Mouse (Mus musculus) CH12.LX (cell line): ENCODE measurements at regions not wholly inside any gene's neighbourhood (a gene's known extent, or its start where the extent isn't known, plus 50 kb on each side); places are given as distances from the start of the nearest gene placed in this dataset.

ENCODE experiments used
- DNase-seq: peaks from one replicate; pipeline ENCODE4 v3.0.0-alpha.2; 2013; ENCODE audit errors: extremely low read depth
- H3K27ac ChIP-seq: 2 replicates; pipeline ENCODE4 v1.5.1; 2012; ENCODE audit warnings: low read depth, mild to moderate bottlenecking, control low read depth, moderate library complexity; ENCODE audit not compliant: insufficient read depth
- H3K27me3 ChIP-seq: replicated peaks from 2 replicates; pipeline ENCODE3; 2012; ENCODE audit warnings: inconsistent platforms
- H3K36me3 ChIP-seq, 2 experiments: replicated peaks in 1 of 2; 2 replicates each; pipeline versions ENCODE3 to v1.6.1; 2012; ENCODE audit warnings: inconsistent platforms in 1 of 2, low read length in 1 of 2, mild to moderate bottlenecking in 1 of 2, mixed read lengths in 1 of 2, moderate library complexity in 1 of 2; ENCODE audit not compliant: control insufficient read depth in 1 of 2, insufficient read depth in 1 of 2
- H3K4me1 ChIP-seq, 2 experiments: 2 replicates each; pipeline ENCODE4 v1.6.1; 2012; ENCODE audit warnings: inconsistent platforms in 1 of 2, moderate library complexity in 1 of 2; ENCODE audit not compliant: insufficient read depth in 2 of 2, control insufficient read depth in 1 of 2
- H3K4me2 ChIP-seq: 2 replicates; pipeline ENCODE4 v1.6.1; 2012; ENCODE audit warnings: low read depth, mild to moderate bottlenecking, control low read depth; ENCODE audit not compliant: poor library complexity, insufficient read depth, severe bottlenecking
- H3K4me3 ChIP-seq, 3 experiments: fragments of 150-350 bp in 1 of 3; sonication (generic) in 1 of 3; replicated peaks in 1 of 3; 2 replicates each; pipeline versions ENCODE3 to v1.5.1; 2011 to 2012; ENCODE audit warnings: low read depth in 2 of 3, low read length in 2 of 3, mild to moderate bottlenecking in 2 of 3, moderate library complexity in 2 of 3, control low read depth in 1 of 3, improper control_type of control experiment in 1 of 3, inconsistent platforms in 1 of 3, mixed read lengths in 1 of 3; ENCODE audit not compliant: poor library complexity in 1 of 3
- H3K79me2 ChIP-seq: replicated peaks from 2 replicates; pipeline ENCODE4 v1.6.1; 2012; ENCODE audit warnings: mild to moderate bottlenecking, moderate library complexity; ENCODE audit not compliant: control insufficient read depth, poor library complexity, insufficient read depth, severe bottlenecking; ENCODE audit errors: extremely low read depth
- H3K9ac ChIP-seq: 2 replicates; pipeline ENCODE4 v1.6.1; 2012; ENCODE audit warnings: low read depth, mild to moderate bottlenecking, control low read depth, moderate library complexity; ENCODE audit not compliant: insufficient read depth
- H3K9me3 ChIP-seq: replicated peaks from 2 replicates; pipeline ENCODE3; 2012; ENCODE audit warnings: low read length, inconsistent platforms, mixed read lengths
- CHD1 ChIP-seq: IDR thresholded peaks from 2 replicates; pipeline ENCODE4 v1.6.1; 2012; ENCODE audit warnings: low read depth, low read length, improper control_type of control experiment, inconsistent platforms
- CTCF ChIP-seq, 2 experiments: IDR thresholded peaks in 1 of 2; conservative IDR thresholded peaks in 1 of 2; 2 replicates each; pipeline ENCODE4 v1.5.1; 2011 to 2012; ENCODE audit warnings: low read depth in 2 of 2, low read length in 2 of 2, improper control_type of control experiment in 1 of 2, inconsistent platforms in 1 of 2, mild to moderate bottlenecking in 1 of 2, moderate library complexity in 1 of 2
- EP300 ChIP-seq: IDR thresholded peaks from 2 replicates; pipeline ENCODE4 v1.6.1; 2011; ENCODE audit warnings: low read length, improper control_type of control experiment
- ETS1 ChIP-seq: conservative IDR thresholded peaks from 2 replicates; pipeline ENCODE4 v1.6.1; 2012; ENCODE audit warnings: low read depth, mild to moderate bottlenecking, inconsistent platforms, low read length, improper control_type of control experiment, moderate library complexity
- JUN ChIP-seq: IDR thresholded peaks from 2 replicates; pipeline ENCODE4 v1.6.1; 2011; ENCODE audit warnings: low read depth, mild to moderate bottlenecking, low read length, improper control_type of control experiment, moderate library complexity; ENCODE audit not compliant: insufficient read depth
- MEF2A ChIP-seq: IDR thresholded peaks from 2 replicates; pipeline ENCODE4 v1.6.1; 2014; ENCODE audit warnings: low read depth, mild to moderate bottlenecking, inconsistent platforms, low read length, improper control_type of control experiment, borderline replicate concordance
- MXI1 ChIP-seq: IDR thresholded peaks from 2 replicates; pipeline ENCODE4 v1.6.1; 2011; ENCODE audit warnings: mild to moderate bottlenecking, low read depth, low read length, improper control_type of control experiment
- MYC ChIP-seq: IDR thresholded peaks from 2 replicates; pipeline ENCODE4 v1.6.1; 2011; ENCODE audit warnings: low read depth, mild to moderate bottlenecking, improper control_type of control experiment, low read length
- NELFE ChIP-seq: IDR thresholded peaks from 2 replicates; pipeline ENCODE4 v1.6.1; 2011; ENCODE audit warnings: low read depth, low read length, improper control_type of control experiment
- POLR2AphosphoS2 ChIP-seq: IDR thresholded peaks from 2 replicates; pipeline ENCODE4 v1.6.1; 2011; ENCODE audit warnings: low read depth, low read length, improper control_type of control experiment
- SMC3 ChIP-seq: IDR thresholded peaks from 2 replicates; pipeline ENCODE4 v1.6.1; 2011; ENCODE audit warnings: low read depth, low read length, improper control_type of control experiment
- TCF12 ChIP-seq: IDR thresholded peaks from 2 replicates; pipeline ENCODE4 v1.6.1; 2014; ENCODE audit warnings: low read depth, mild to moderate bottlenecking, inconsistent platforms, low read length, improper control_type of control experiment
- ZC3H11A ChIP-seq: IDR thresholded peaks from 2 replicates; pipeline ENCODE4 v1.6.1; 2012; ENCODE audit warnings: low read depth, mild to moderate bottlenecking, inconsistent platforms, low read length, improper control_type of control experiment
- ZMIZ1 ChIP-seq: IDR thresholded peaks from 2 replicates; pipeline ENCODE4 v1.6.1; 2012; ENCODE audit warnings: low read depth, mild to moderate bottlenecking, inconsistent platforms, low read length, improper control_type of control experiment
- ZNF384 ChIP-seq: IDR thresholded peaks from 2 replicates; pipeline ENCODE4 v1.6.1; 2012; ENCODE audit warnings: low read depth, low read length, improper control_type of control experiment, inconsistent platforms
- dilution Hi-C: fragments of 300-500 bp; cut with MboI; formaldehyde crosslinking; loops from 2 replicates; pipeline ENCODE4 v1.14.3; 2020; ENCODE audit warnings: low sequenced_read_pairs; ENCODE audit not compliant: extremely low pct_unique_long_range_greater_than_20kb, extremely low pct_ligation_motif_present
- in situ Hi-C: fragments of 300-500 bp; cut with MboI; formaldehyde crosslinking; loops from 3 replicates; pipeline ENCODE4 v1.14.3; 2019; ENCODE audit warnings: low sequenced_read_pairs, low pct_ligation_motif_present, low pct_unique_long_range_greater_than_20kb, mixed read lengths

GRCm38 (mm10) chr4:26637859-26638258 lies 291.2 kb upstream of the Manea start:
- H3K79me2 ChIP-seq: no peaks in the 10 kb centered on the region
- no peak overlapping the region for H3K4me2 ChIP-seq
- H3K4me1 ChIP-seq: no peaks in the 10 kb centered on the region
- H3K9me3 ChIP-seq: no peaks in the 10 kb centered on the region
- in situ Hi-C loops: no loop called here
- no peak for TF ChIP-seq MXI1
- TF ChIP-seq CHD1: no peak
- TF ChIP-seq JUN: no peak
- no peak for TF ChIP-seq SMC3
- no peak for TF ChIP-seq TCF12
- no peak for TF ChIP-seq MYC
- TF ChIP-seq NELFE: no peak
- H3K4me3 ChIP-seq: no peak overlapping the region
- H3K27ac ChIP-seq: no peak overlapping the region
- DNase-seq: no peak
- dilution Hi-C loops: no loop called here
- no peak overlapping the region for H3K9ac ChIP-seq
- H3K36me3 ChIP-seq: no peaks in the 10 kb centered on the region
- H3K27me3 ChIP-seq: no peaks in the 10 kb centered on the region

- no peaks in the 10 kb centered on the region for H3K27me3 ChIP-seq
- peak; percentile 34; the same call in 1 of the 2 replicates for TF ChIP-seq ETS1
- TF ChIP-seq EP300: peak; percentile 40; the same call in 1 of the 2 replicates
- TF ChIP-seq POLR2AphosphoS2: no peak
- TF ChIP-seq ZC3H11A: no peak
- no peak for TF ChIP-seq CTCF (conservative IDR thresholded peaks at IDR 0.05 in 1 of 2, IDR thresholded peaks at IDR 0.05 in 1 of 2; ENCODE audit: low read depth in 2 of 2, low read length in 2 of 2)
- peak; percentile 76 for TF ChIP-seq ZNF384
- no peak for TF ChIP-seq JUN
- TF ChIP-seq MEF2A: peak; percentile 42; the same call in 1 of the 2 replicates
- no peak for TF ChIP-seq ZMIZ1
- TF ChIP-seq, all 38 proteins: peak for 4
- Histone ChIP-seq H3K4me2 (no peak overlapping the region), H3K79me2 (no peaks in the 10 kb centered on the region), H3K27ac (no peak overlapping the region; the same call in 1 of the 2 replicates), H3K36me3 (no peaks in the 10 kb centered on the region), H3K4me3 (no peak overlapping the region), H3K9me3 (no peaks in the 10 kb centered on the region), H3K9ac (no peak overlapping the region), H3K4me1 (peaks cover 3 to 17% of the 10 kb centered on the region in 2 experiments; a peak in 2 of 4 replicates)
- dilution Hi-C loops (no loop called here), in situ Hi-C loops (no loop called here)
- peak; percentile 57 for DNase-seq
Measured at GRCm38 (mm10) chr4:26630553-26631206, 284.0 kb upstream of the Manea start.
